Mouse (Mus musculus): ENCODE measurements around the gene Bin2. TPM values are rescaled to one million over a fixed set of nuclear protein-coding genes. Genes with fewer than 3 reads are reported as not detected.
A peak's percentile ranks its signal among the peaks of the same experiment; 100 is the strongest.
"Not testable (repeated sequence)": the region's sequence is repeated elsewhere in the genome, so short reads cannot be mapped to it uniquely, and the experiment has no call there.

The Bin2 gene
- total RNA-seq, 1 experiment: 12.5 TPM

GRCm38 (mm10) chr15:100627287-100627686, 42.1 kb downstream of the Bin2 start:
- in situ Hi-C loops (cut with MboI; ENCODE audit: low sequenced_read_pairs in 2 of 2, unreplicated experiment in 2 of 2): no loop called here
- H3K9ac ChIP-seq (ENCODE audit: insufficient read depth, low read depth, low read length, poor library complexity, severe bottlenecking): no peak overlapping the region
- TF ChIP-seq ZNF384 (IDR thresholded peaks at IDR 0.05; ENCODE audit: low read depth, low read length): peak; percentile 92
- TF ChIP-seq MAFK (IDR thresholded peaks at IDR 0.05; ENCODE audit: insufficient read depth, low read depth, low read length): no peak
- no peak for TF ChIP-seq HCFC1 (IDR thresholded peaks at IDR 0.05; ENCODE audit: borderline replicate concordance, insufficient read depth, low read length)
- no peak for TF ChIP-seq ZC3H11A (IDR thresholded peaks at IDR 0.05; ENCODE audit: borderline replicate concordance, low read depth, low read length)
- no peak for TF ChIP-seq CHD2 (IDR thresholded peaks at IDR 0.05; ENCODE audit: low read depth, low read length)

GRCm38 (mm10) chr15:100624435-100624834, 44.9 kb downstream of the Bin2 start:
- no peak for DNase-seq (ENCODE audit: low read depth, low spot score)
- H3K4me3 ChIP-seq (ENCODE audit: insufficient read depth in 1 of 2, low read depth in 1 of 2, low read length in 2 of 2, poor library complexity in 1 of 2, severe bottlenecking in 1 of 2): no peak overlapping the region
- H3K27ac ChIP-seq (ENCODE audit: insufficient read depth, low read depth, low read length, poor library complexity, severe bottlenecking): peak overlapping the region; percentile 42; the same call in 1 of the 2 replicates
- TF ChIP-seq HCFC1 (IDR thresholded peaks at IDR 0.05; ENCODE audit: borderline replicate concordance, insufficient read depth, low read length) (no peak), ZNF384 (IDR thresholded peaks at IDR 0.05; ENCODE audit: low read depth, low read length) (no peak), CHD2 (IDR thresholded peaks at IDR 0.05; ENCODE audit: low read depth, low read length) (no peak), ZC3H11A (IDR thresholded peaks at IDR 0.05; ENCODE audit: borderline replicate concordance, low read depth, low read length) (no peak), MAFK (IDR thresholded peaks at IDR 0.05; ENCODE audit: insufficient read depth, low read depth, low read length) (no peak)
- peaks cover 22% of the 10 kb centered on the region for H3K36me3 ChIP-seq (ENCODE audit: control insufficient read depth, insufficient read depth, low read length, poor library complexity, severe bottlenecking)
- peaks cover 18 to 36% of the 10 kb centered on the region in 2 experiments for H3K4me1 ChIP-seq (ENCODE audit: control insufficient read depth in 2 of 2, insufficient read depth in 2 of 2, low read length in 2 of 2, poor library complexity in 1 of 2)
- no peak overlapping the region for H3K9ac ChIP-seq (ENCODE audit: insufficient read depth, low read depth, low read length, poor library complexity, severe bottlenecking)
- in situ Hi-C loops (cut with MboI; ENCODE audit: low sequenced_read_pairs in 2 of 2, unreplicated experiment in 2 of 2): no loop called here
- no peaks in the 10 kb centered on the region for H3K9me3 ChIP-seq (ENCODE audit: control insufficient read depth, insufficient read depth, low read depth, low read length)

More at GRCm38 (mm10) chr15:100627287-100627686, 42.1 kb downstream of the Bin2 start:
- Histone ChIP-seq H3K9me3 (ENCODE audit: control insufficient read depth, insufficient read depth, low read depth, low read length) (no peaks in the 10 kb centered on the region), H3K27ac (ENCODE audit: insufficient read depth, low read depth, low read length, poor library complexity, severe bottlenecking) (peak overlapping the region; percentile 91; the same call in 1 of the 2 replicates), H3K4me1 (ENCODE audit: control insufficient read depth in 2 of 2, insufficient read depth in 2 of 2, low read length in 2 of 2, poor library complexity in 1 of 2) (peaks cover 26 to 52% of the 10 kb centered on the region in 2 experiments), H3K4me3 (ENCODE audit: insufficient read depth in 1 of 2, low read depth in 1 of 2, low read length in 2 of 2, poor library complexity in 1 of 2, severe bottlenecking in 1 of 2) (peak overlapping the region in 1 of 2 experiments; percentile 48; a peak in 2 of 4 replicates), H3K36me3 (ENCODE audit: control insufficient read depth, insufficient read depth, low read length, poor library complexity, severe bottlenecking) (peaks cover 10% of the 10 kb centered on the region; the same call in 1 of the 2 replicates)
- no peak for DNase-seq (ENCODE audit: low read depth, low spot score)

DNA sequence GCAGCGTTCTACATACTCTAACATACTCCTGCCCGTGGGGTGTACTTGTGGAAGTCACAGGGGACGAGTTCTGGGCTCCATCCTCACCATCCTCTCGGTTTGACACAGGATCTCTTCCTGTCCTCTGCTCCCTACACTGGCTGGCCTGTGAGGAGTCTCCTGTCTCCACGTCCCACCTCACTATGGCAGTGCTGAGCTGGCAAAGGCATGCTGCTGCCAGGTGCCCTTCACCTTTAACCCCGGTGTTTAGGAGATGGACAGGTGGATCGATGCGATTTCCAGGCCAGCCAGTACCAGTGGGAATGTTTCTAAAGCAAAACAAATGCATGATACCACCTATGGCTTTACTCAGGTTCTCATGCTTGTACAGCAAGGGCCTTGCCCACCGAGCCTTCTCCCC, 45.6 kb downstream of the Bin2 start:
- peaks cover 15 to 31% of the 10 kb centered on the region in 2 experiments for H3K4me1 ChIP-seq (ENCODE audit: control insufficient read depth in 2 of 2, insufficient read depth in 2 of 2, low read length in 2 of 2, poor library complexity in 1 of 2)
- H3K9me3 ChIP-seq (ENCODE audit: control insufficient read depth, insufficient read depth, low read depth, low read length): no peaks in the 10 kb centered on the region
- no peak overlapping the region for H3K27ac ChIP-seq (ENCODE audit: insufficient read depth, low read depth, low read length, poor library complexity, severe bottlenecking)
- no peak overlapping the region for H3K4me3 ChIP-seq (ENCODE audit: insufficient read depth in 1 of 2, low read depth in 1 of 2, low read length in 2 of 2, poor library complexity in 1 of 2, severe bottlenecking in 1 of 2)
- H3K9ac ChIP-seq (ENCODE audit: insufficient read depth, low read depth, low read length, poor library complexity, severe bottlenecking): no peak overlapping the region
- peaks cover 28% of the 10 kb centered on the region for H3K36me3 ChIP-seq (ENCODE audit: control insufficient read depth, insufficient read depth, low read length, poor library complexity, severe bottlenecking)
- DNase-seq (ENCODE audit: low read depth, low spot score): no peak
- in situ Hi-C loops (cut with MboI; ENCODE audit: low sequenced_read_pairs in 2 of 2, unreplicated experiment in 2 of 2): no loop called here
- TF ChIP-seq HCFC1 (IDR thresholded peaks at IDR 0.05; ENCODE audit: borderline replicate concordance, insufficient read depth, low read length) (no peak), ZC3H11A (IDR thresholded peaks at IDR 0.05; ENCODE audit: borderline replicate concordance, low read depth, low read length) (no peak), CHD2 (IDR thresholded peaks at IDR 0.05; ENCODE audit: low read depth, low read length) (no peak), ZNF384 (IDR thresholded peaks at IDR 0.05; ENCODE audit: low read depth, low read length) (no peak), MAFK (IDR thresholded peaks at IDR 0.05; ENCODE audit: insufficient read depth, low read depth, low read length) (no peak)

- H3K4me3 ChIP-seq (ENCODE audit: insufficient read depth in 1 of 2, low read depth in 1 of 2, low read length in 2 of 2, poor library complexity in 1 of 2, severe bottlenecking in 1 of 2): no peak overlapping the region
- TF ChIP-seq ZC3H11A (IDR thresholded peaks at IDR 0.05; ENCODE audit: borderline replicate concordance, low read depth, low read length): no peak
- no peak for DNase-seq (ENCODE audit: low read depth, low spot score)
- no peak overlapping the region for H3K27ac ChIP-seq (ENCODE audit: insufficient read depth, low read depth, low read length, poor library complexity, severe bottlenecking)
- in situ Hi-C loops (cut with MboI; ENCODE audit: low sequenced_read_pairs in 2 of 2, unreplicated experiment in 2 of 2): no loop called here
- H3K36me3 ChIP-seq (ENCODE audit: control insufficient read depth, insufficient read depth, low read length, poor library complexity, severe bottlenecking): peaks cover 38% of the 10 kb centered on the region
- no peak overlapping the region for H3K9ac ChIP-seq (ENCODE audit: insufficient read depth, low read depth, low read length, poor library complexity, severe bottlenecking)
- H3K9me3 ChIP-seq (ENCODE audit: control insufficient read depth, insufficient read depth, low read depth, low read length): no peaks in the 10 kb centered on the region
- peaks cover 14 to 31% of the 10 kb centered on the region in 2 experiments for H3K4me1 ChIP-seq (ENCODE audit: control insufficient read depth in 2 of 2, insufficient read depth in 2 of 2, low read length in 2 of 2, poor library complexity in 1 of 2)
These were observed 47.2 kb downstream of the Bin2 start for GRCm38 (mm10) chr15:100622164-100622563.

DNA sequence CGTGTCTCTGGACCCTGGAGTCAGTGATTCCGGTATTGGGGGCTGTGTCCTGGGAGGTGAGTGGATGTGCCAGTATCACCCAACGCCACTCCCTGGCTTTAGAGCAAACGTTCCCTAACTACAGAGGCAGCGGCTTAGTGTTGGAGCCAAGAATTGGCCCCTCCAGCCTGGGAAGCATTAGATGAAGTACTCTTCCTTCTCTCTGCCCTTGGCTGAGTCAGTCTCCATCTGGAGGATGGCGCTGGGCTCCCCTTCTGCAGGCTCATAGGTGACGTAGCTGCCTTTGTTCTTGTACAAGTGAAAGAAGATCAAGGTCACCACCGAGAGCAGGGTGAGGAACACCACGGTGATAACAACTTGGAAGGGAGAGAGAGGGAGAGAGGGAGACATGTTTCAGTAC, 47.7 kb downstream of the Bin2 start:
- H3K4me1 ChIP-seq (ENCODE audit: control insufficient read depth in 2 of 2, insufficient read depth in 2 of 2, low read length in 2 of 2, poor library complexity in 1 of 2): peaks cover 14 to 31% of the 10 kb centered on the region in 2 experiments
- H3K9me3 ChIP-seq (ENCODE audit: control insufficient read depth, insufficient read depth, low read depth, low read length); DNase-seq (ENCODE audit: low read depth, low spot score); H3K27ac ChIP-seq (ENCODE audit: insufficient read depth, low read depth, low read length, poor library complexity, severe bottlenecking); H3K9ac ChIP-seq (ENCODE audit: insufficient read depth, low read depth, low read length, poor library complexity, severe bottlenecking); in situ Hi-C loops (cut with MboI; ENCODE audit: low sequenced_read_pairs in 2 of 2, unreplicated experiment in 2 of 2); H3K4me3 ChIP-seq (ENCODE audit: insufficient read depth in 1 of 2, low read depth in 1 of 2, low read length in 2 of 2, poor library complexity in 1 of 2, severe bottlenecking in 1 of 2): not testable (repeated sequence)
- H3K36me3 ChIP-seq (ENCODE audit: control insufficient read depth, insufficient read depth, low read length, poor library complexity, severe bottlenecking): peaks cover 38% of the 10 kb centered on the region

Measured in ES-E14 (cell line).